Mouse (Mus musculus): Measurements from ENCODE around the gene Tstd1. TPM values are rescaled to one million over a fixed set of nuclear protein-coding genes. Genes with fewer than 3 reads are reported as not detected.

The Tstd1 gene
- polyA plus RNA-seq, 2 experiments = 2.8 to 4.7 TPM

- Histone ChIP-seq H3K4me3 (replicated peaks; ENCODE audit: low read length) (no peak overlapping the region), H3K36me3 (ENCODE audit: control insufficient read depth, insufficient read depth, low read length) (peaks cover 6% of the 10 kb centered on the region), H3K9ac (ENCODE audit: low read depth, low read length, severe bottlenecking) (no peak overlapping the region), H3K27me3 (ENCODE audit: control insufficient read depth, insufficient read depth, low read length) (no peaks in the 10 kb centered on the region), H3K27ac (replicated peaks; ENCODE audit: low read depth, low read length) (no peak overlapping the region), H3K9me3 (ENCODE audit: control insufficient read depth, low read length) (no peaks in the 10 kb centered on the region), H3K4me2 (replicated peaks; ENCODE audit: low read depth, low read length, severe bottlenecking) (no peak overlapping the region), H3K4me1 (ENCODE audit: control insufficient read depth, insufficient read depth, low read length) (no peaks in the 10 kb centered on the region)
- ATAC-seq (ENCODE audit: low FRiP score, low read depth) (no peak), DNase-seq (ENCODE audit: low spot score) (no peak)
- TF ChIP-seq POLR2A (IDR thresholded peaks at IDR 0.05; ENCODE audit: borderline replicate concordance, extremely low read depth, insufficient read depth, insufficient read length) = no peak
- WGBS = 69% methylated on average over 5 of the region's 5 CpGs
Measured at GRCm38 (mm10) chr1:171424638-171425037, 6.0 kb downstream of the Tstd1 start.

GRCm38 (mm10) chr1:171425126-171425525 is 6.5 kb downstream of the Tstd1 start:
- H3K4me2 ChIP-seq (replicated peaks; ENCODE audit: low read depth, low read length, severe bottlenecking) = no peak overlapping the region
- H3K9me3 ChIP-seq (ENCODE audit: control insufficient read depth, low read length) = no peaks in the 10 kb centered on the region
- H3K27ac ChIP-seq (replicated peaks; ENCODE audit: low read depth, low read length) = no peak overlapping the region
- WGBS = 69% methylated on average over 4 of the region's 4 CpGs
- no peaks in the 10 kb centered on the region for H3K4me1 ChIP-seq (ENCODE audit: control insufficient read depth, insufficient read depth, low read length)
- no peak overlapping the region for H3K9ac ChIP-seq (ENCODE audit: low read depth, low read length, severe bottlenecking)
- no peak for TF ChIP-seq POLR2A (IDR thresholded peaks at IDR 0.05; ENCODE audit: borderline replicate concordance, extremely low read depth, insufficient read depth, insufficient read length)
- ATAC-seq (ENCODE audit: low FRiP score, low read depth) (no peak), DNase-seq (ENCODE audit: low spot score) (no peak)
- H3K27me3 ChIP-seq (ENCODE audit: control insufficient read depth, insufficient read depth, low read length) = no peaks in the 10 kb centered on the region
- H3K4me3 ChIP-seq (replicated peaks; ENCODE audit: low read length) = no peak overlapping the region
- H3K36me3 ChIP-seq (ENCODE audit: control insufficient read depth, insufficient read depth, low read length) = peaks cover 2% of the 10 kb centered on the region; the same call in 1 of the 2 replicates

GRCm38 (mm10) chr1:171432158-171432557 is 13.5 kb downstream of the Tstd1 start:
- TF ChIP-seq POLR2A (IDR thresholded peaks at IDR 0.05; ENCODE audit: borderline replicate concordance, extremely low read depth, insufficient read depth, insufficient read length) = no peak
- no peak overlapping the region for H3K27ac ChIP-seq (replicated peaks; ENCODE audit: low read depth, low read length)
- no peak overlapping the region for H3K4me2 ChIP-seq (replicated peaks; ENCODE audit: low read depth, low read length, severe bottlenecking)
- H3K4me1 ChIP-seq (ENCODE audit: control insufficient read depth, insufficient read depth, low read length) = 0 out of 2 replicates have a peak, but pooled peaks cover 3% of the 10 kb centered on the region
- no peak for DNase-seq (ENCODE audit: low spot score)
- 0 out of 2 replicates have a peak, but pooled peaks cover 9% of the 10 kb centered on the region for H3K27me3 ChIP-seq (ENCODE audit: control insufficient read depth, insufficient read depth, low read length)
- ATAC-seq (ENCODE audit: low FRiP score, low read depth) = no peak
- no peaks in the 10 kb centered on the region for H3K9me3 ChIP-seq (ENCODE audit: control insufficient read depth, low read length)
- H3K36me3 ChIP-seq (ENCODE audit: control insufficient read depth, insufficient read depth, low read length) = no peaks in the 10 kb centered on the region
- no peak overlapping the region for H3K9ac ChIP-seq (ENCODE audit: low read depth, low read length, severe bottlenecking)
- no peak overlapping the region for H3K4me3 ChIP-seq (replicated peaks; ENCODE audit: low read length)
- WGBS = 64% methylated on average over 5 of the region's 5 CpGs

GRCm38 (mm10) chr1:171435288-171435814 is 16.7 kb downstream of the Tstd1 start:
- DNase-seq (ENCODE audit: low spot score) (no peak), ATAC-seq (ENCODE audit: low FRiP score, low read depth) (no peak)
- H3K4me1 ChIP-seq (ENCODE audit: control insufficient read depth, insufficient read depth, low read length) = peaks cover 8% of the 10 kb centered on the region; the same call in 1 of the 2 replicates
- H3K36me3 ChIP-seq (ENCODE audit: control insufficient read depth, insufficient read depth, low read length) = no peaks in the 10 kb centered on the region
- 10% methylated on average over 7 of the region's 7 CpGs for WGBS
- no peak for TF ChIP-seq POLR2A (IDR thresholded peaks at IDR 0.05; ENCODE audit: borderline replicate concordance, extremely low read depth, insufficient read depth, insufficient read length)
- no peak overlapping the region for H3K4me2 ChIP-seq (replicated peaks; ENCODE audit: low read depth, low read length, severe bottlenecking)
- H3K27ac ChIP-seq (replicated peaks; ENCODE audit: low read depth, low read length) = no peak overlapping the region
- peaks cover 20% of the 10 kb centered on the region; the same call in 1 of the 2 replicates for H3K27me3 ChIP-seq (ENCODE audit: control insufficient read depth, insufficient read depth, low read length)
- no peak overlapping the region for H3K4me3 ChIP-seq (replicated peaks; ENCODE audit: low read length)
- no peak overlapping the region for H3K9ac ChIP-seq (ENCODE audit: low read depth, low read length, severe bottlenecking)
- H3K9me3 ChIP-seq (ENCODE audit: control insufficient read depth, low read length) = no peaks in the 10 kb centered on the region

- Histone ChIP-seq H3K27me3 (ENCODE audit: control insufficient read depth, insufficient read depth, low read length) (peaks cover 20% of the 10 kb centered on the region; the same call in 1 of the 2 replicates), H3K9me3 (ENCODE audit: control insufficient read depth, low read length) (no peaks in the 10 kb centered on the region), H3K9ac (ENCODE audit: low read depth, low read length, severe bottlenecking) (no peak overlapping the region), H3K36me3 (ENCODE audit: control insufficient read depth, insufficient read depth, low read length) (no peaks in the 10 kb centered on the region), H3K4me2 (replicated peaks; ENCODE audit: low read depth, low read length, severe bottlenecking) (no peak overlapping the region), H3K27ac (replicated peaks; ENCODE audit: low read depth, low read length) (no peak overlapping the region), H3K4me1 (ENCODE audit: control insufficient read depth, insufficient read depth, low read length) (peaks cover 12% of the 10 kb centered on the region; the same call in 1 of the 2 replicates), H3K4me3 (replicated peaks; ENCODE audit: low read length) (no peak overlapping the region)
- DNase-seq (ENCODE audit: low spot score) (no peak), ATAC-seq (ENCODE audit: low FRiP score, low read depth) (no peak)
- no peak for TF ChIP-seq POLR2A (IDR thresholded peaks at IDR 0.05; ENCODE audit: borderline replicate concordance, extremely low read depth, insufficient read depth, insufficient read length)
- 47% methylated on average over 1 of the region's 1 CpGs for WGBS
Measured at GRCm38 (mm10) chr1:171435974-171436373, 17.3 kb downstream of the Tstd1 start.
